Mouse (Mus musculus) hindbrain, embryonic 11.5 days (tissue): Measurements from ENCODE around the gene Iqgap2. TPM values are rescaled to one million over a fixed set of nuclear protein-coding genes. Genes with fewer than 3 reads are reported as not detected.
A peak's percentile ranks its signal among the peaks of the same experiment; 100 is the strongest.

Source experiments
- ATAC-seq: fragments of 200-750 bp; cut with Nextera tagmentation; 2 replicates; pipeline ENCODE4 v1.8.0; 2017; ENCODE audit warnings: mild to moderate bottlenecking, moderate TSS enrichment, moderate library complexity; ENCODE audit not compliant: low FRiP score
- DNase-seq: peaks from one replicate; pipeline ENCODE4 v3.0.0-alpha.2; 2015; ENCODE audit warnings: low spot score
- H3K27ac ChIP-seq: fragments of 300-500 bp; sonication (generic); 2 replicates; pipeline ENCODE4 v1.5.1; 2014; ENCODE audit warnings: mild to moderate bottlenecking, low read depth, low read length
- H3K27me3 ChIP-seq: fragments of 300-500 bp; sonication (generic); 2 replicates; pipeline ENCODE4 v1.6.1; 2014; ENCODE audit warnings: mild to moderate bottlenecking, low read length, moderate library complexity, mixed read lengths; ENCODE audit not compliant: control insufficient read depth, insufficient read depth
- H3K36me3 ChIP-seq: fragments of 300-500 bp; sonication (generic); 2 replicates; pipeline ENCODE4 v1.6.1; 2014; ENCODE audit warnings: mild to moderate bottlenecking, low read length, moderate library complexity, mixed read lengths; ENCODE audit not compliant: control insufficient read depth, insufficient read depth
- H3K4me1 ChIP-seq: fragments of 300-500 bp; sonication (generic); replicated peaks from 2 replicates; pipeline ENCODE4 v1.6.1; 2014; ENCODE audit warnings: low read length, mixed read lengths; ENCODE audit not compliant: control insufficient read depth, insufficient read depth
- H3K4me2 ChIP-seq: fragments of 300-500 bp; sonication (generic); replicated peaks from 2 replicates; pipeline ENCODE4 v1.6.1; 2014; ENCODE audit warnings: mild to moderate bottlenecking, low read depth, low read length
- H3K4me3 ChIP-seq: fragments of 300-500 bp; sonication (generic); 2 replicates; pipeline ENCODE4 v1.5.1; 2014; ENCODE audit warnings: low read depth, low read length
- H3K9ac ChIP-seq: fragments of 300-500 bp; sonication (generic); 2 replicates; pipeline ENCODE4 v1.6.1; 2014; ENCODE audit warnings: low read depth, low read length
- H3K9me3 ChIP-seq: fragments of 300-500 bp; sonication (generic); 2 replicates; pipeline ENCODE4 v1.6.1; 2016; ENCODE audit warnings: low read length; ENCODE audit not compliant: control insufficient read depth
- WGBS: fragments of 180-500 bp; shearing (Covaris S2); extraction: QIAGEN DNeasy Blood & Tissue Kit; methylation state at CpG from one replicate; pipeline ENCODE4 v1.1.7; 2014; 5-methylcytosine and 5-hydroxymethylcytosine counted together
- polyA plus RNA-seq: library from polyadenylated mRNA; unstranded; fragments of >200 nt; fragmentation: Nextera tagmentation; extraction: Ambion mirVana; gene quantifications from 2 replicates; pipeline ENCODE4 v1.2.1, GENCODE M21; 2014

The Iqgap2 gene
- 17.7 and 20.7 TPM in 2 replicates for polyA plus RNA-seq

DNA sequence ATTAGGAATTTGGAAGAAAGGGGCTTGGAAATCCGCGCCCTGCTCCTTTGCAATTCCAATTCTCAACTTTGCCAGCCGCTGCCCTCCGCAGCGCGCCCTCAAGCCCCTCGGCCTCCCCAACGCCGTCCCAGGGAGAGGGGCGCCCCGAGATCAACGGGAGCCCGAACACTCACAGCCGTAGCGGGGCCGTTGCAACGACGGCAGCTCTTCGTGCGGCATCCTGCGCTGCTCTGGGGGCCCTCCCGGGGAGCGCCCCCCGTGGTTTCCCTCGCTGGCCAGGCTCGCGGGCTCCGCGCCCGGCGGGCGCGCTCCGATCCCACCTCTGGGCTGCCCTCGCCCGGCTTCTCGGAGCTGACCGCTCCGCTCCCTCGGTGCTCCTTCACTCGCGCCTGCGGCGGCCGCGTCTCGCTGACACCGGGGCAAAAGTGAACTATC lies at the start of gene Iqgap2:
Gene Iqgap2 (minus strand): TSS at position 432 of the 435 bp plus-strand sequence.
- Histone ChIP-seq H3K4me1 (peaks cover 8% of the 10 kb centered on the region), H3K36me3 (no peaks in the 10 kb centered on the region), H3K27ac (peak within 1 kb of the TSS; percentile 54), H3K9ac (peak within 1 kb of the TSS; percentile 92), H3K4me3 (peak within 1 kb of the TSS; percentile 84), H3K9me3 (no peaks in the 10 kb centered on the region), H3K4me2 (peak within 1 kb of the TSS; percentile 97), H3K27me3 (no peaks in the 10 kb centered on the region)
- under 1% methylated on average over 36 of the region's 48 CpGs for WGBS
- DNase-seq (peak; percentile 71), ATAC-seq (peak; percentile 77)

DNA sequence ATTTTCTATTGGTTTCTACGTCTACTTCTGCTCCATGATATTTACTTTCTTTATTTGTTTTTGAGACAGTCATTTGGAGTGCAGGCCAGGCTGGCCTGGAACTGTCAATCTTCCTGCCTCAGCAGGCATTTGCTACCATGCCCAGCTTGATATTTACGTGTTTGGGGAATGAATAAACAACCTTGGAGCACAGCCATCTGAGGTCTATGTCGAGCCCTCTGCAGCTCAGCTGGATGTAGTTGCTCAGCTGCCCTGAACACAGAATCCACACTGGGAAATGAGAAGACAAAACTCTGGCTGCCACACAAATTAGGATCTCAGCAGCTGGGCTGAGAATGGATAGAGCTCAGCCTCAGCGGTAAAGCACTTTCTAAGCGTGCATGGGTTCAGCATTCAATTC lies 49.1 kb upstream of the Iqgap2 start:
- H3K9ac ChIP-seq = no peak overlapping the region
- H3K27ac ChIP-seq = no peak overlapping the region
- no peak overlapping the region for H3K4me3 ChIP-seq
- no peaks in the 10 kb centered on the region for H3K36me3 ChIP-seq
- ATAC-seq = no peak
- no peaks in the 10 kb centered on the region for H3K9me3 ChIP-seq
- H3K4me1 ChIP-seq = no peaks in the 10 kb centered on the region
- H3K27me3 ChIP-seq = no peaks in the 10 kb centered on the region
- no peak for DNase-seq
- H3K4me2 ChIP-seq = no peak overlapping the region
- WGBS = 67% methylated on average over 5 of the region's 5 CpGs

DNA sequence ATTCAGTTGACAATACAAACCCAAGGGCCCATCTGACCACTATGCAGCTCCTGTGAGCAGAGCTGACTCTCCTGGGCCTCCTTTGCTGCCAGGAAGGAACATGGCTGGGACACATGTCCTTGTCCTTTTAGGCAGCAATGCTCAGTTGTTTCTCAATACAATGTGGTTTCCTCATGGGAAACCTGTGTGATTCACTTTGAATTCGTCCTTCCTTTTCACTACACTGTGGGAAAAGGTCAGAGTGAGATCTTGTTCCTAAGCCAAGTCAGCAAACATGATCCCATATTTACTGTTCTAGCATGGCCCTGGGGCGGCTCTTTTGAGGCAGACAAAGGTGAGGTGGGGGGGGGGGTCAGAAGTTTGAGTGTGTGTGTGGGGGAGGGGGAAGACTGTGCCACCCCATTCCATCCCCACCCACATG lies 32.5 kb upstream of the Iqgap2 start:
- no peak for ATAC-seq
- no peak overlapping the region for H3K27ac ChIP-seq

DNA sequence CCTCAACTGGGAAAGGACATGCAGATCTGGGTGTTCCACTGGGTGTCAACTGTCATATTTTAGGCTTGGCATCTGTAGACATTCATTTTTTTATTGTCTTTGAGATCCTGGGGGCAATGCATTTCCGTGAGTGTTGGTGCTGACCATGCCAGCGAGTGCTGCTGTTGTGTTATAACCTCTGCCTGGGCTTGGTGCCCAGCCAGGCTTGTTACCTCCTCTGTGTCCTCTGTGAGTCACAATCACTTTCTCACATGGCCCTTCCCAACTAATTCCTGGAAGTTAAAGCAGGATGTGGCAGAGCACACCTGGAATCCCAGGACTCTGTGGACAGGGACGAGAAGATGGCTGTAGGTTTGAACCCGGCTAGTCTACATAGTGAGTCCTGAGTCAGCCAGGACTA lies 30.9 kb upstream of the Iqgap2 start:
- Histone ChIP-seq H3K27ac (no peak overlapping the region), H3K4me1 (no peaks in the 10 kb centered on the region), H3K9me3 (no peaks in the 10 kb centered on the region), H3K4me3 (no peak overlapping the region), H3K36me3 (no peaks in the 10 kb centered on the region), H3K9ac (no peak overlapping the region), H3K4me2 (no peak overlapping the region), H3K27me3 (no peaks in the 10 kb centered on the region)
- DNase-seq (no peak), ATAC-seq (no peak)
- 93% methylated on average over 4 of the region's 4 CpGs for WGBS

More for the DNA sequence above, 32.5 kb upstream of the Iqgap2 start:
- no peaks in the 10 kb centered on the region for H3K36me3 ChIP-seq
- WGBS = 72% methylated on average over 2 of the region's 2 CpGs
- H3K9ac ChIP-seq = no peak overlapping the region
- H3K27me3 ChIP-seq = no peaks in the 10 kb centered on the region
- no peak overlapping the region for H3K4me3 ChIP-seq
- no peak overlapping the region for H3K4me2 ChIP-seq
- DNase-seq = no peak
- no peaks in the 10 kb centered on the region for H3K9me3 ChIP-seq
- H3K4me1 ChIP-seq = no peaks in the 10 kb centered on the region

DNA sequence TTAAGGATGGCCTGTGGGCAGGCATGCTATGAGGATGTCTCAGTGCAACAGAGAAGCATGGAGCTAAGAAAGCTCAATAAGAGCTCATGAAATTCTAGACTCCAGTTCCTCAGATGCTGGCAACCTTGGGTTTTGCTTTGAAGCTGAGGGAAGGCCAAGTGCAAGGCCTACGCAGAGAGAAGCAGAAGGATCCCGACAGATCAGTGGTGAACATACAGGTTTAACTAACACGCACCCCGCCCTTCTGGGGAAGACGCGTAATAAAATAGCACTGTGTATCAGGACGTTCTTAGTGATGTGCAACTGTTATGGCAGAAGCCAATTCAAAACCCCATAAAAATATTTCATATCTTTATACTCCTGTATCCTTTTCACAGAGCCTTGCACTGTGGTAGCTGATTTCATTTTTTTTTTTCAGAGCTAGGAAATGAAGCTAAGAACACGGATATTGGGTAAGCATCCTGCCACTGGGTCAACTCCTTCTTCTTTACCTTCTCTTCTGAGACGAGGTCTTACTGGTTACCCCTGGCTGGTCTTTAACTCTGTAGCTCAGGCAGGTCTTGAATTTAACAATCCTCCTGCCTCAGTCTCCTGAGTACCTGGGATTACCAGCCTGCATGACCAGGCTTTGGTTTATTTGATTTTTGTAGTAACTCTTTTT lies 27.0 kb upstream of the Iqgap2 start:
- Histone ChIP-seq H3K4me3 (no peak overlapping the region), H3K9me3 (no peaks in the 10 kb centered on the region), H3K4me2 (no peak overlapping the region), H3K27ac (no peak overlapping the region), H3K4me1 (no peaks in the 10 kb centered on the region), H3K9ac (no peak overlapping the region), H3K36me3 (no peaks in the 10 kb centered on the region), H3K27me3 (no peaks in the 10 kb centered on the region)
- ATAC-seq (no peak), DNase-seq (no peak)
- WGBS = 92% methylated on average over 9 of the region's 9 CpGs

DNA sequence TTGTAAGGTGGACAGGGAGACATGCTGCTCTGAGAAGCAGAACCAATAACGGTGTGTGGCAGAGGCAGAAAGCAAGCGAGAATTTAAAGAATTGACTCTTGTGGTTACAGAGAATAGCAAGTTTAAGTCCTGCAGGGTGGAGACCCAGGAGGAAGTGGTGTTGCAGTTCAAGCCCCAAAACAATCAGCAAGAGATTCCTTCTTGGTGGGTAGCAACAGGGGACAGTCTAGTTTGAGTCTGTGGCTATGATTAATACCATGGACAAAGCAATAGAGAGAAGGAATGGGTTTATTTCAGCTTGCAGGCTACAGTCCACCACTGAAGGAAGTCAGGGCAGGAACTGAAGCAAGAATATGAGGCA lies 21.3 kb upstream of the Iqgap2 start:
- ATAC-seq = no peak
- Histone ChIP-seq H3K36me3 (no peaks in the 10 kb centered on the region), H3K4me2 (no peak overlapping the region), H3K9me3 (no peaks in the 10 kb centered on the region), H3K9ac (no peak overlapping the region), H3K4me1 (no peaks in the 10 kb centered on the region), H3K27ac (no peak overlapping the region), H3K4me3 (no peak overlapping the region), H3K27me3 (no peaks in the 10 kb centered on the region)
- WGBS = 89% methylated on average over 2 of the region's 2 CpGs
- no peak for DNase-seq

DNA sequence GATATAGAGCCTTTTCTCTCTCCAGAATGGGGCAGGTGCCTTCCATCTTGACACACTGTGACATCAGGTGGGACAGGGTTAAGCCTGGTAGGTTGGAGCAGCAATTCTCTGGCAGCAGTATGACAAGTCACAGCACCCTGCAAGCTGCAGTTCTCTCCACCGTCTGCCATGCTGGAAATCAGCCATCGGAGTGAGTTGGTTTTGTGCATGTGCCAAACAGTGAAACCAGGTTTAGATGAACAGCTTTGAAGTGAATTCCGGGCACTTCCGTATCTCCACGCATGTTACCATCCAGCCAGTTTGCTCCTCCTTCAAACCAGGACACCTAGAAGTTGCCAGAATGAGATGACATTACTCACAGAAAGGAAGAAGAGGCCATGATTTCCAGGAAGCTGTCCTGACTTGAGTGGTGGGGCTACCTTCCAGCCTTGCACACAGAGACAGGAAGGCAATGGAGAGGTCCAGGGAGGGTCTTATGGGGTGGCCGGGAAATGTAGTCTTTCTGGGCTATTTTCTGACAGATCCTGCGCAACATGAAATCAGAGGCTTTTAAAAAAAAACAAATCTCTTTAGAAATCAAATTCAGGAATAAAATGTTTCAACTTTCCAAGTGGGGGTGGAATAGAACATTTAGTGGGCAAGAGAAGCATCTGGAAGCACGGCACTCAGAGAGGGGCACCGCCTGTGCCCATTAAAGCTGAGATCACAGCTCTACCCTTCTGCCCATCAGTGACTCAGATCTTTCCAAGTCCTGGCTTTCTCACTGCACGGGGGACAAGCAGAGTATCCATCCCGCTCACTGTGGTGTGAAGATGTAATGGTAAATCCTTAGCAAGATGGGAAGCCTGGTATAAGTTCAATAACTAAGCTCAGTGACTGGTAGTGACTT lies 20.7 kb upstream of the Iqgap2 start:
- no peak for DNase-seq
- Histone ChIP-seq H3K36me3 (no peaks in the 10 kb centered on the region), H3K4me1 (no peaks in the 10 kb centered on the region), H3K4me3 (no peak overlapping the region), H3K27ac (no peak overlapping the region), H3K9ac (no peak overlapping the region), H3K4me2 (no peak overlapping the region), H3K27me3 (no peaks in the 10 kb centered on the region), H3K9me3 (no peaks in the 10 kb centered on the region)
- 91% methylated on average over 11 of the region's 11 CpGs for WGBS
- no peak for ATAC-seq

DNA sequence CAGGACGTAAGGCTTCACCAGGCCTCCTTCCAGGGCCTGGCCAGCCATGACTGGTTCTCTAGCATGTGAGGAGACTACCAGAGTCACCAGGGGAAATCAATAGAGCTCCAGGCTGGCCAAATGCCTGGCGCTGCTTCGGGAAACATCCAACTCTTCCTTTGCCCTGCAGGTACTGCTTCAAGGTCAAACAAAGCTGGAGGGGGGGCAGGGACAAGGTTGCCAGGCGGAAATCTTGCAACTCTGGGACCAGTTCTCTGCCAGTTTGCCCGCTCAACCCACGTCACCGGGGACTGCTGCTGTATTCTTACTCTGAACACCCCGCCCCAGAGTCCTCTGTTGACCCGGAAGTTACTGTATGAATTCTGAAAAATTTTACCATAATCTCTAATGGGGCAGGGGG lies 18.5 kb upstream of the Iqgap2 start:
- H3K36me3 ChIP-seq = no peaks in the 10 kb centered on the region
- 83% methylated on average over 9 of the region's 9 CpGs for WGBS
- H3K27me3 ChIP-seq = no peaks in the 10 kb centered on the region
- H3K4me1 ChIP-seq = no peaks in the 10 kb centered on the region
- no peaks in the 10 kb centered on the region for H3K9me3 ChIP-seq
- no peak for DNase-seq
- no peak overlapping the region for H3K9ac ChIP-seq
- H3K4me2 ChIP-seq = no peak overlapping the region
- no peak for ATAC-seq
- no peak overlapping the region for H3K4me3 ChIP-seq
- no peak overlapping the region for H3K27ac ChIP-seq

DNA sequence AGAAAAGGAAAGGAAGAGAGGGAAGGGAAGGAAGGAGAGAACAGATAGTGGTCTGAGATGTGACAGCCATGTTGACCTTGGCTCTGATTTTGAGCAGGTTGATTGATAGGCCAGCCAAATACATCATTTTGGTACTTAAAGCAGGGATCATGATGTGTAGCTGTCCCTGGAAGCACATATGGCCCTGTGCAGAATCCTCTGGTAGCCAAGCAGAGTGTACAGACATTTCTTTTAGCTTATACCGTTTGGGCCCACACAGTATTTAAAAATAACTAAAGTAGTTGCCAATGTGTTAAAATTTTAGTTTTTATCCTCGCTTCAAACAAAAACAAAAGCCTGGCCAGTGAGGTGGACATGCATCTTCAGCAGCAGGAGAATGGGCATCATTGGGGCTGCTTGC lies 17.5 kb upstream of the Iqgap2 start:
- no peaks in the 10 kb centered on the region for H3K36me3 ChIP-seq
- DNase-seq (no peak), ATAC-seq (no peak)
- WGBS = 81% methylated on average over 2 of the region's 2 CpGs
- no peaks in the 10 kb centered on the region for H3K4me1 ChIP-seq
- H3K9me3 ChIP-seq = no peaks in the 10 kb centered on the region
- H3K4me3 ChIP-seq = no peak overlapping the region
- H3K4me2 ChIP-seq = no peak overlapping the region
- H3K27me3 ChIP-seq = no peaks in the 10 kb centered on the region
- H3K27ac ChIP-seq = no peak overlapping the region
- no peak overlapping the region for H3K9ac ChIP-seq
